Mouse (Mus musculus) lung, postnatal 0 days (tissue): ENCODE measurements around the gene Uqcc1.

Experiments used
- CTCF ChIP-seq: IDR thresholded peaks from 2 replicates; pipeline ENCODE4 v1.5.1; 2016; ENCODE audit warnings: antibody characterized with exemption, mild to moderate bottlenecking
- EP300 ChIP-seq: IDR thresholded peaks from 2 replicates; pipeline ENCODE4 v1.6.1; 2016; ENCODE audit warnings: antibody characterized with exemption, mild to moderate bottlenecking, control low read depth

- TF ChIP-seq CTCF, result no peak
- TF ChIP-seq EP300, result no peak
These were observed 80.0 kb downstream of the Uqcc1 start for GRCm38 (mm10) chr2:155850120-155850519.
